Mouse (Mus musculus): Measurements from ENCODE around the gene Hist1h4d.
A peak's percentile ranks its signal among the peaks of the same experiment; 100 is the strongest.
"Not testable (repeated sequence)": the region's sequence is repeated elsewhere in the genome, so short reads cannot be mapped to it uniquely, and the experiment has no call there.

Gene Hist1h4d

GRCm38 (mm10) chr13:23581408-23582218 lies at the start of gene Hist1h4d:
Gene Hist1h4d, plus strand, starts transcription at chr13:23581598.
- DNase-seq (ENCODE audit: low read depth, low spot score) = peak; percentile 94

GRCm38 (mm10) chr13:23532262-23533075 lies 48.9 kb upstream of the Hist1h4d start:
- DNase-seq (ENCODE audit: low read depth, low spot score) = no peak

GRCm38 (mm10) chr13:23533560-23534367 lies 47.6 kb upstream of the Hist1h4d start, which contains the start of gene Hist1h2af:
Gene Hist1h2af, plus strand, starts transcription at chr13:23533906.
- DNase-seq (ENCODE audit: low read depth, low spot score) = not testable (repeated sequence)

DNA sequence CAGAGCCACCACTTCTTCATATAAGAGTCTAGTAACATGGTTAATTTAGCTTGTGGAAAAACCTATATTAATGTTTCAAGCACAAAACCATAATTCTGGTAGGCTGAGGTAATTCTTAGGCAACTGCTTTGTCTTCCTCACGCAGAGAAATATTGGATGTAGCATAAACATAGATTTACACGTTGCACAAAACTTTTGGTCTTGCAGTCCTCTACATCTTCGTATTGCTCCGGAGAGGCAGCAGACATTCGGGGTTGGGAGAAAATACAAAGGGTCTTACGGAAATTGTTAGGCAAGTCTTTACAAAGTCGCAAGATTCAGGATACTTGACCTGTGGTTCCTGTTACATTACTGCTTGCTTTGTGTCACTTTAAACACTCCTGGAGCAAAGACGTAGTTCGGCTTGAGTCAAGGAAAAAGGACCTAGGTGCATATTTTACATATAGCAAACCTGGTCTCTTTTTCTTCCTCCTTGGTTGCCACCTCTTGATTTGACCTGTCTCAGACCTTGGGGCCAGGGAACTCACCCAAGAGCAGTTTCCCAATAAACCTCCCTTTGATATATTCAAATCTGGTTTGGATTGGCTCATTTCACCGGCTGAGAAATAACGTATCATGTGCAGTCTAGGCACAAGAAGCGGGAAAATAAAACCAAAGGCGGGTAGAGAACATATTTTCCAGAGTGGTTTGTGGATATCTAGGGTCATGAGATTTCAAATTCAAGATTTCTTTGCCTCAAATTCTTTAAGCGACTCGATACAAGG lies 46.8 kb upstream of the Hist1h4d start:
- no peak for DNase-seq (ENCODE audit: low read depth, low spot score)

DNA sequence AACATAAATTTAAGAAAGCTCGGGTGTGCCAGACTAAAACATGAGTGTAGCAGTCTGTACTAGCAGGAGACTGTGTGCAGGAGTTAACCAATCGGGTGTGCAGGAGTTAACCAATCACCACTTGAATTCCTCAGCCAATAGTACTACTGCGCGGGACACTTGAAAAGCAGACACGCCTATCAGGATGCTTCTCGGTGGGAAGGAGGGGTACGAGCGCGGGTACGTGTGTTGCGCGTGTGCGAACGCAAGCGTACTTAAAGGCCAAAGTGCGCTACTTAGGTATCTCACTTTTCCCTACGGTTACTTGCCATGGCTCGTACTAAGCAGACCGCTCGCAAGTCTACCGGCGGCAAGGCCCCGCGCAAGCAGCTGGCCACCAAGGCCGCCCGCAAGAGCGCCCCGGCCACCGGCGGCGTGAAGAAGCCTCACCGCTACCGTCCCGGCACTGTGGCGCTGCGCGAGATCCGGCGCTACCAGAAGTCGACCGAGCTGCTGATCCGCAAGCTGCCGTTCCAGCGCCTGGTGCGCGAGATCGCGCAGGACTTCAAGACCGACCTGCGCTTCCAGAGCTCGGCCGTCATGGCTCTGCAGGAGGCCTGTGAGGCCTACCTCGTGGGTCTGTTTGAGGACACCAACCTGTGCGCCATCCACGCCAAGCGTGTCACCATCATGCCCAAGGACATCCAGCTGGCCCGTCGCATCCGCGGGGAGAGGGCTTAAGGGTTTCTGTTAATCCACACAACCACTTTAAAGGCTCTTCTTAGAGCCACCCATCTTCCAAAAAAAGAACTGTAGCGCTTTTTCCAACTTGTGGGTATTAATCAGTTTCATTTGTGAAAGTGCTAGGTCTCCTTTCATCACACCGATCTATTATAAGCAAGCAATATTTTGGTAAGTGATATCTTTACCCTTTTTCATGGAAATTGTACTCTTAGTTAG lies 46.0 kb upstream of the Hist1h4d start, which contains the start of gene Hist1h3g:
Gene Hist1h3g, plus strand, starts transcription at position 286 of the 939 bp plus-strand sequence.
- not testable (repeated sequence) for DNase-seq (ENCODE audit: low read depth, low spot score)

GRCm38 (mm10) chr13:23536076-23536822 lies 45.1 kb upstream of the Hist1h4d start:
- DNase-seq (ENCODE audit: low read depth, low spot score) = no peak

GRCm38 (mm10) chr13:23537006-23537710 lies 44.2 kb upstream of the Hist1h4d start:
- DNase-seq (ENCODE audit: low read depth, low spot score) = no peak

- no peak for DNase-seq (ENCODE audit: low read depth, low spot score)
Measured at GRCm38 (mm10) chr13:23538249-23538648, 43.1 kb upstream of the Hist1h4d start.

DNA sequence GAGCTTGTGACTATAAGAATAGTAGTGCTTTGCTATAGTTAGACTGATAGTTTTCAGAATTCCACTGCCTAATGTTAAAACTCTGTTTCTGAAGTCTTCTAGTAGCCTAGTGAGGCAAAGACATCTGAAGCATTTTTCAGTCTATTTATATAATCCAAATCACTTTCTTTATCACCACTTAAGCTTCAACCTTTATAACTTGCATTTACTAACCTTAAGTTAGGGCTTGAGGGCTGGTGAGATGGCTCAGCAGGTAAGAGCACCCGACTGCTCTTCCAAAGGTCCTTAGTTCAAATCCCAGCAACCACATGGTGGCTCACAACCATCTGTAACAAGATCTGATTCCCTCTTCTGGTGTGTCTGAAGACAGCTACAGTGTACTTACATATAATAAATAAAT lies 41.6 kb upstream of the Hist1h4d start:
- DNase-seq (ENCODE audit: low read depth, low spot score) = not testable (repeated sequence)

GRCm38 (mm10) chr13:23541497-23541896 lies 39.9 kb upstream of the Hist1h4d start:
- DNase-seq (ENCODE audit: low read depth, low spot score) = no peak

GRCm38 (mm10) chr13:23542225-23542980 lies 39.0 kb upstream of the Hist1h4d start:
- DNase-seq (ENCODE audit: low read depth, low spot score) = not testable (repeated sequence)

DNA sequence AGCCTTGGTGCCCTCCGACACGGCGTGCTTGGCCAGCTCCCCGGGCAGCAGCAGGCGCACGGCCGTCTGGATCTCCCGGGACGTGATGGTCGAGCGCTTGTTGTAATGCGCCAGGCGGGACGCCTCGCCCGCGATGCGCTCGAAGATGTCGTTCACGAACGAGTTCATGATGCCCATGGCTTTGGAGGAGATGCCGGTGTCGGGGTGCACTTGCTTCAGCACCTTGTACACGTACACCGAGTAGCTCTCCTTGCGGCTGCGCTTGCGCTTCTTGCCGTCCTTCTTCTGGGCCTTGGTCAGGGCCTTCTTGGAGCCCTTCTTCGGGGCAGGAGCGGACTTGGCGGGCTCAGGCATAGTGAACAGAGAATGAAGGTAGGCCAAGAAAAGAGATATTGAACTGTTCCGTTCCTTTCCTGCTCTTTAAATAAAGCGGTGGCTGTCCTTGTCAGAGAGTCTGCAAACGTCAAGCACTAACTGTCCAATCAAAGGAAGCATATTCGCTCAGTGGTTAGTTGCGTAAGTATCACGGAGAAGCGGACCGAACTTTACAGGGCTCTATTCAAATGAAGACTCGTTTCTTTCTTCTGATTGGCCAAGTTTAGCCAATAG lies 38.3 kb upstream of the Hist1h4d start, which contains the start of gene Hist1h2bh:
Gene Hist1h2bh, minus strand, starts transcription at position 394 of the 609 bp plus-strand sequence.
- not testable (repeated sequence) for DNase-seq (ENCODE audit: low read depth, low spot score)

- peak; percentile 89 for DNase-seq (ENCODE audit: low read depth, low spot score)
Measured at GRCm38 (mm10) chr13:23543965-23544786, 37.2 kb upstream of the Hist1h4d start, which contains the start of gene Hist1h3f. Gene Hist1h3f, plus strand, starts transcription at chr13:23544052.

- not testable (repeated sequence) for DNase-seq (ENCODE audit: low read depth, low spot score)
Measured at GRCm38 (mm10) chr13:23544787-23545120, 36.6 kb upstream of the Hist1h4d start.

DNA sequence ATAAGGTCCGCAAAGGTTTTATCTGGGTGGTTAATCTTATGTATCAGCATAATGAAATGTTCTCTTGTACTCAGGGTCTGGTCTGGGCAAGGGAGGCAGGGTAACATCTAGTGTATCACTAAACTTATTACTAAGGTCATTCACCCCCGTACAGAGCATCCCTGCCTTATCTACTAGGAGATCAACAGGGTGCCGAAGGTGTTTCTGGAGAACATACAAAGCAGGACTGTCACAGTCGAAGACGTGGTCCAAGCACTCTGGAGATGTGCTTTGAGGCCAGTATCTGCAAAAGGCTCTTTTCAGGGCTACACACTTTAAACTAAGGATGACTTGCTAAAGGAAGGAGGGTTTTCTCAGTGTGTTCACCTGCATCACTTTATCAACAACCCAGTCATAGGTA lies 34.7 kb upstream of the Hist1h4d start:
- DNase-seq (ENCODE audit: low read depth, low spot score) = no peak

GRCm38 (mm10) chr13:23550761-23551145 lies 30.6 kb upstream of the Hist1h4d start:
- DNase-seq (ENCODE audit: low read depth, low spot score) = no peak

Data from retina, postnatal 7 days (tissue).